Mouse (Mus musculus): ENCODE measurements at regions not wholly inside any gene's neighbourhood (a gene's known extent, or its start where the extent isn't known, plus 50 kb on each side); places are given as distances from the start of the nearest gene placed in this dataset.

- ATAC-seq (ENCODE audit: insufficient number of reproducible peaks, insufficient read depth, low FRiP score, low TSS enrichment, low read depth): no peak
- Histone ChIP-seq H3K4me1 (replicated peaks) (no peaks in the 10 kb centered on the region), H3K36me3 (no peaks in the 10 kb centered on the region), H3K9ac (replicated peaks) (no peak overlapping the region), H3K9me3 (no peaks in the 10 kb centered on the region), H3K27me3 (no peaks in the 10 kb centered on the region), H3K4me2 (no peak overlapping the region), H3K4me3 (replicated peaks) (no peak overlapping the region), H3K27ac (no peak overlapping the region)
- 91% methylated on average over 1 of the region's 1 CpGs for whole genome bisulfite sequencing
Observed at GRCm38 (mm10) chr9:17642513-17642912, 649.4 kb upstream of the Chordc1 start.

GRCm38 (mm10) chr9:17645882-17646626 lies 645.9 kb upstream of the Chordc1 start:
- Histone ChIP-seq H3K27ac (no peak overlapping the region), H3K4me3 (replicated peaks) (no peak overlapping the region), H3K36me3 (no peaks in the 10 kb centered on the region), H3K27me3 (no peaks in the 10 kb centered on the region), H3K4me2 (no peak overlapping the region), H3K9me3 (no peaks in the 10 kb centered on the region), H3K9ac (replicated peaks) (no peak overlapping the region), H3K4me1 (replicated peaks) (no peaks in the 10 kb centered on the region)
- 83% methylated on average over 4 of the region's 4 CpGs for WGBS
- no peak for ATAC-seq (ENCODE audit: insufficient number of reproducible peaks, insufficient read depth, low FRiP score, low TSS enrichment, low read depth)

GRCm38 (mm10) chr9:17653818-17654217 lies 638.1 kb upstream of the Chordc1 start:
- no peak overlapping the region for H3K4me3 ChIP-seq (replicated peaks)
- no peak overlapping the region for H3K4me2 ChIP-seq
- H3K27ac ChIP-seq: no peak overlapping the region
- H3K9ac ChIP-seq (replicated peaks): no peak overlapping the region
- H3K4me1 ChIP-seq (replicated peaks): no peaks in the 10 kb centered on the region
- H3K36me3 ChIP-seq: no peaks in the 10 kb centered on the region
- no peaks in the 10 kb centered on the region for H3K27me3 ChIP-seq
- H3K9me3 ChIP-seq: no peaks in the 10 kb centered on the region
- ATAC-seq (ENCODE audit: insufficient number of reproducible peaks, insufficient read depth, low FRiP score, low TSS enrichment, low read depth): no peak

GRCm38 (mm10) chr9:17664113-17664512 lies 627.8 kb upstream of the Chordc1 start:
- Histone ChIP-seq H3K4me3 (replicated peaks) (no peak overlapping the region), H3K4me2 (no peak overlapping the region), H3K27ac (no peak overlapping the region), H3K36me3 (no peaks in the 10 kb centered on the region), H3K4me1 (replicated peaks) (no peaks in the 10 kb centered on the region), H3K27me3 (no peaks in the 10 kb centered on the region), H3K9ac (replicated peaks) (no peak overlapping the region), H3K9me3 (no peaks in the 10 kb centered on the region)
- ATAC-seq (ENCODE audit: insufficient number of reproducible peaks, insufficient read depth, low FRiP score, low TSS enrichment, low read depth): no peak
- 41% methylated on average over 1 of the region's 1 CpGs for WGBS

GRCm38 (mm10) chr9:17668260-17668659 lies 623.7 kb upstream of the Chordc1 start:
- H3K9me3 ChIP-seq: no peaks in the 10 kb centered on the region

GRCm38 (mm10) chr9:17675519-17675918 lies 616.4 kb upstream of the Chordc1 start:
- no peaks in the 10 kb centered on the region for H3K27me3 ChIP-seq
- no peak overlapping the region for H3K4me2 ChIP-seq
- H3K9ac ChIP-seq (replicated peaks): no peak overlapping the region
- H3K4me3 ChIP-seq (replicated peaks): no peak overlapping the region
- H3K27ac ChIP-seq: no peak overlapping the region
- ATAC-seq (ENCODE audit: insufficient number of reproducible peaks, insufficient read depth, low FRiP score, low TSS enrichment, low read depth): no peak
- no peaks in the 10 kb centered on the region for H3K36me3 ChIP-seq
- no peaks in the 10 kb centered on the region for H3K4me1 ChIP-seq (replicated peaks)
- no peaks in the 10 kb centered on the region for H3K9me3 ChIP-seq
- 71% methylated on average over 1 of the region's 1 CpGs for WGBS

More at GRCm38 (mm10) chr9:17668260-17668659, 623.7 kb upstream of the Chordc1 start:
- no peaks in the 10 kb centered on the region for H3K27me3 ChIP-seq
- no peak for ATAC-seq (ENCODE audit: insufficient number of reproducible peaks, insufficient read depth, low FRiP score, low TSS enrichment, low read depth)
- H3K9ac ChIP-seq (replicated peaks): no peak overlapping the region
- no peaks in the 10 kb centered on the region for H3K4me1 ChIP-seq (replicated peaks)
- no peak overlapping the region for H3K4me3 ChIP-seq (replicated peaks)
- H3K4me2 ChIP-seq: no peak overlapping the region
- WGBS: 78% methylated on average over 1 of the region's 1 CpGs
- H3K27ac ChIP-seq: no peak overlapping the region
- H3K36me3 ChIP-seq: no peaks in the 10 kb centered on the region
